Mouse (Mus musculus): ENCODE data around the gene Dctd.

- no peak for TF ChIP-seq POLR2A (IDR thresholded peaks at IDR 0.05; ENCODE audit: insufficient read depth, low read length)
- no peak for TF ChIP-seq CTCF (IDR thresholded peaks at IDR 0.05; ENCODE audit: low read depth, low read length)
- no peak for TF ChIP-seq EP300 (IDR thresholded peaks at IDR 0.05; ENCODE audit: insufficient read depth, low read depth, low read length)
These were observed 24.1 kb downstream of the Dctd start for GRCm38 (mm10) chr8:48122991-48123390.

All from ES-Bruce4 (cell line).